Mouse (Mus musculus) layer of hippocampus, postnatal 10 days (tissue): ENCODE results near the gene Kif3c. TPM values are rescaled to one million over a fixed set of nuclear protein-coding genes. Genes with fewer than 3 reads are reported as not detected.

Experiments
- DNase-seq, 2 experiments: peaks; one replicate each; pipeline ENCODE4 v3.0.0; 2021; ENCODE audit warnings: low spot score in 2 of 2
- total RNA-seq, 2 experiments: library from RNA; stranded (reverse); gene quantifications; 2 replicates each; pipeline ENCODE4 v1.2.3; 2021

The Kif3c gene
- total RNA-seq, 2 experiments from 2014 or later = 195 to 196 TPM

DNA sequence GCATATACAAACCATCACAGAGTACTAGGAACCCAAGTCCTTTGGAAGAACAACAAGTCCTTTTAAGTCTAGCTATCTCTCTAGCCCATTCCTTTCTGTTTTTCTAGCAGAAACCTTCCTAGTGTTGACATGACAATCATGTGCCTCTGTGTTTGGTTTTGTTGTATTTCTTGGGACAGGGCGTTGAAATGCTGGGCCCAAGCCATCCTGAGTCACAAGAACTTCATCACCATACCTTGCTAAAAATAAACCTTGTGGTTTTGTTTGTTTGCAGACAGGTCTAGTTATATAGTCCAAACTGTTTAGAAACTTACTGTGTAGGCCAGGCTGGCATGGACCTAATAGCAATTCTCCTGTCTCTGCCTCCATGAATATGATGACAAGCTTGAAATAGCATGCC lies 57.9 kb downstream of the Kif3c start:
- no peak for DNase-seq

- DNase-seq = no peak
Measured at GRCm38 (mm10) chr12:3424179-3424578, 59.2 kb downstream of the Kif3c start.

GRCm38 (mm10) chr12:3425375-3426341 lies 60.7 kb downstream of the Kif3c start:
- no peak for DNase-seq

DNA sequence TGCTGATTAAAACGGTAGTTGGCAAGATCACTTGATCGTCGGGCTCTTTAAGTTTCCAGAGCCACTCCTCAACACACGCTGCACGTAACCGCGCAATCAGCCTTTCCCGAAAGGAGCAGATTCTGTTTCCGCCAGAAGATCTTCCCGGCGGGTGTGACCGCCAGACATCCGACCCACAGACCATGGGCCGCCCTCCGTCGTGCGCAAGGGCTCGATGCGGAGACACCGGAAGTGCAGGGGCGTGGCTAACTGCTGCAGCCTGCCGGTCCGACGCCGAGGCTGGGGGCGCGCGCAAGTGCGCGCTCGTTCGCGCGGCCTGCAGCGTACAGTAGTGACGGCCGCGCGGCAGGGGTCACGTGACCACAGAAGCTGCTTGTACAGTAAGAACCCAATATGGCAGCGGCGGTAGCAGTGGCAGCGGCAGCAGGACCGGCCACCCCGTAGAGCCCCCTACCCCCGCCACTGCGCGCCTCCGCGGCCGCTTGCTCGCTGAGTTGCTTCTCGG lies 61.6 kb downstream of the Kif3c start, which contains the start of gene Asxl2:
Gene Asxl2, plus strand, starts transcription at position 328 of the 505 bp plus-strand sequence.
- DNase-seq = peak; percentile 97 to 98

GRCm38 (mm10) chr12:3427067-3427889 lies 62.3 kb downstream of the Kif3c start:
- DNase-seq = peak; percentile 76 to 83

DNA sequence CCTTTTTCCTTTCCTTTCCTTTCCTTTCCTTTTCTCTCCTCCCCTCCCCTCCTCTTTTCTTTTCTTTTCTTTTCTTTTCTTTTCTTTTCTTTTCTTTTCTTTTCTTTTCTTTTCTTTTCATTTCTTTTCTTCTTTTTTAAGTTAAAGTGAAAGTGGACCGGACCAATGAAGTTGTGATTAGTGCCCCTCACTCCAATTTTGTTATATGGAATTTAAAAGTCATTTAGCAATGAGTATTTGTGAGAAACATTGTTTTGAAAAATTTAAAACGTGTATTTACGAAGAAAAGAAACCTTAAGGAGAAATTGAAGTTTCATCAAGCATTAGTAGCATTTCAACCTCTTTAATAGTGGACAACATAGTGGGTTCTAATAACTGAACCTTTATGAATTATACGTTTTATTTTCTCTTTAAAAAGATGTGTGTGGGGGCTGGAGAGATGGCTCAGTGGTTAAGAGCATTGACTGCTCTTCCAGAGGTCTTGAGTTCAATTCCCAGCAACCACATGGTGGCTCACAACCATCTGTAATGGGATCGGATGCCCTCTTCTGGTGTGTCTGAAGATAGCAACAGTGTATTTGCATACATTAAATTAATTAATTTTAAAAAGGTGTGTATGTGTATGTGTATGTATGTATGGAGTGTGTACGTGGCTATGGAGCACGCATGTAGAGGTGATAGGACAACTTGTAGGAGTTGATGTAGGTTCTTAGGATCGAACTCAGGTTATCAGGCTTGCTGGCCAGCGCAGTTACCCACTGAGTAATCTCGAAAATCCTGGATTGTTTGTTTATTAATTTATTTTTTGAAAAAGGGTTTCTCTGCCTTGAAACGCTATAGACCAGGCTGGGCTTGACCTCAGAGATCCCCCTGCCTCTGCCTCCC lies 63.2 kb downstream of the Kif3c start:
- no peak for DNase-seq

- no peak for DNase-seq
Measured at GRCm38 (mm10) chr12:3429681-3430442, 64.9 kb downstream of the Kif3c start.

DNA sequence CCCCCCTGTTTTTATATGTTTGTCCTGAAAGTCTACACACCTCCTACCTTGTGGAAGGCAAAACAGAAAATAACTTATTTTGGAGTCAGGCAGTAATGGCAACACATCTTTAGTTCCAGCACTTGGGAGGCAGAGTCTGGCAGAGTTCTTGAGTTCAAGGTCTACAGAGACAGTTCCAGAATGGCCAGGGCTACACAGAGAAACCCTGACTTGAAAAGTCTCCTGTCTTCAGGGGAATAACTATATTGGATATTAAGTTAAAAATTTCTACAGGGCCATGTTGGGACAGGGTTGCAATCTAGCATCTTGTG lies 65.5 kb downstream of the Kif3c start:
- DNase-seq = no peak

- DNase-seq = no peak
Measured at GRCm38 (mm10) chr12:3430985-3431384, 66.1 kb downstream of the Kif3c start.

- no peak for DNase-seq
Measured at GRCm38 (mm10) chr12:3433736-3434135, 68.8 kb downstream of the Kif3c start.

DNA sequence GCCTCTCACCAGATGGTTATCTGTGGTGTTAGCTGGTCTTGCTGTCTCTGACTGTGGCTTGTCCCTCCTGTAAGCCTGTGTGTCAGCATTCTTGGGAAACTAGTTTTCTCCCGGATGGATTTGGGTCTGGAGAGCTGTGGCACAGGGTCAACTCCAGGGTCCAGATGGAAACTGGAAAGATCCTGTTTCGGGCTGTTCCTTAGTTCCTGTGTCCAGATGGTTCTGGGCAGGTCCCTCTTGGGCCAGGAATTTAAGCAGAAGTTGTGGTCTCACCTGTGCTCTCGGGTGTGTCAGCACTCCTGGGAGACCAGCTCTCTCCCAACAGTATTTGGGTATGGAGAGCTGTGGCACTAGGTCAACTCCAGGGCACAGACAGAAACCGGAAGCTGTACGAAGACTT lies 71.5 kb downstream of the Kif3c start:
- DNase-seq = no peak

DNA sequence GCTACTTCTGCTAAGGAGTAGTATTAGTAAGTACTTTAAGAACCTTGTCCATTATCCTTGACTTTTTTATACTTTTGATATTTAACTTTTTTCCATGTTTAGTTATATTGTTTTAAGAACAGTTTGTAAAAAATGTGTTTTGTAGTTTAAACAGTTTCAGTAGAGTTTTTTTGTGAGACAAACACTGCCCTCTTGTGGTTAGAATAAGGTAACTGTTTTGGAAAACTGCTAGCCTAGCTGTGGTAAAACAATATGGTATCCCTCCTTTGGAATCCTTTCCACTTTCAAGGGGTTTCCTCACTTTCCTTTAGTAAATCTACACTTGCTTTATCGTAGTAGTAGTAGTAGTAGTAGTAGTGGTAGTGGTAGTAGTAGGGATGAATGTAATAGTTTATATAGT lies 72.9 kb downstream of the Kif3c start:
- DNase-seq = no peak

DNA sequence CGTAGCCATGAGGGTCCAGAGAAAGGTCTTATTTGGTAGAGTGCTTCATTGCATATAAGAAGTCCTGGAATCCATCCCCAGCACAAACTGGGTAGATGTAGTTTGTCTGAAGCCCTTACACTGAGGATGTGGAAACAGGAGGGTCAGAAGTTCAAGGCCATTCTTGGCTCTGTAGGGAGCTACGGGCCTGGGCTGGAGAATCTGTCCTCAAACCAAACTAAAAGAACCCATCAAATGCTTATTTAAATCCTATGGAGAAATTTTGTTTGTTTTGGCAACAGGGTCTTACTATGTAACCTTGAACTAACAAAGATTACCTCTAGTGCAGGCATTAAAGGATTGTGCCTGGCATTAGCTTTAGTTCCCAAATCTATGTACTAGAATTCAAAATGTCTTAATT lies 76.0 kb downstream of the Kif3c start:
- DNase-seq = no peak

DNA sequence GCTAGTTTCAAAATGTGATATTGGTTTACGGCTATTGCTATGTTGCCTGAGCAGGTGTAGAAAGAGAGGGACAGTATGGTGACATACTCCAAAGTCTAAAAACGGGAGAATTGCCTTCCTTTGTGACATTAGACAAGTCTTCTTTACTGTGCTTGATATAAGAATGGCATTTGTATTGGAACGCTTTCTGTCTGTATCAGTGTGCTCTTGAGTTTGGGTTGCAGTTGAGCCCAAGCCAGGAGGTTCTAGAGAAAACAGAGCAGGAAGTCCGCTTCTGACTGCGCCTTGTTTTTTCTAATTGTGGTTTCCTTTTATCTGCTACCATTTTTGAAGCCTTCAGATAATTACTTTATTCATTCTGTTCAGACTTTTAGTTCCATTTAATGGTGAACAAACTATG lies 76.4 kb downstream of the Kif3c start:
- DNase-seq = no peak

DNA sequence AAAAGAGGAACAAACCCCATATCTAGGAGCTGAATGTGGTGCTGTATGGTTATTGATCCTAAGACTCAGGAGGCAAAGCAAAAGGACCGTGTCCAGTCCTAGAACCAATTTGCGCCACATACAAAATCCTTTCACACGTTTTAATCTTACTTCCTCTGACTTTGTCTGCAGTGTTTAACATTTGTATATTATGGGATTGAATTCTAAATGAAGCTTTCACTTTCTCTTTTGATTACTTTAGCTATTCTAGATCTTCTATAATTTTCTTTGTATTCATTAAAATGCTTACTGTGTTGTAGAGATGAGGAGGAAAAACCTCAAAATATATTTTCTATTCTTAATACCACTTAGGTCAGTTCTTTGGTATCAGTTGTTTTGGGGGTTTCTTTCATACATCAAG lies 88.6 kb downstream of the Kif3c start:
- DNase-seq = no peak

Other genes starting within 250 kb of the Kif3c start
- 100 to 1,000 TPM; 213 to 233 TPM for gene Rab10, start 55.2 kb upstream of the Kif3c start, total RNA-seq
- 10 to 100 TPM; 27.0 to 27.8 TPM for gene Asxl2, start 61.7 kb downstream of the Kif3c start, total RNA-seq
- 100 to 1,000 TPM in 1 of 2 experiments, 10 to 100 TPM in 1; 93.5 to 122 TPM for gene Dtnb, start 207.2 kb downstream of the Kif3c start, total RNA-seq